In the genomic region with DNA sequence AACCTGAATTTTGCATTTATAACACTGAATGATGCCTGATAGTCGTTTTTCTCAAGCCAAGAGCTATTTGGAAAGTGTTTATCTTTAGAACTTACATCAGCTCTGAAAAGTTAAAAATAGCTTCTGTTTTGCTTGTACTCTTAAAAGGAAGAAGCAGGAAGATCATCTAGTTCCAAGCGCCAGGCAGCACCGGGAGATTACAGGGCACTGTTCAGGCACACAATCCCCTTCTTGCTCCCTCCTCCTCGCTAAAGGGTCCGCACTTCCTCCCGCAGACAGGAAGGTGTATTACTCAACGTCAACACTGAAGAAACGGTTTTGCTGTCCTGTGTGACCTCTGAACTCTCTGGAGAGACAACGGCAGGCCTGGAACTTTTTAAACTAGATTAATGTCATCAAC, we compare ENCODE assay signal across 8 mouse cellular contexts. TPM values are rescaled to one million over a fixed set of nuclear protein-coding genes. Genes with fewer than 3 reads are reported as not detected.
DNase-seq lines count a peak whose midpoint lies in the region; ATAC-seq and TF ChIP-seq lines count a peak whose summit lies in the region.

No protein-coding gene starts in this region.

- H3K27me3 ChIP-seq in embryonic facial prominence, embryonic 10.5 days (replicated peaks; ENCODE audit: low read depth, poor library complexity, severe bottlenecking), result no peaks in the 10 kb centered on the region
- no peaks in the 10 kb centered on the region for H3K27me3 ChIP-seq in intestine, postnatal 0 days (replicated peaks; ENCODE audit: control insufficient read depth, insufficient read depth, low read length)

- no peak for TF ChIP-seq CTCF in intestine, postnatal 0 days (IDR thresholded peaks at IDR 0.05; ENCODE audit: low read depth)

- ATAC-seq in intestine, postnatal 0 days, result no peak
- ATAC-seq in erythroblast, adult 5-6 weeks (replicated peaks; ENCODE audit: low FRiP score, poor library complexity, severe bottlenecking), result no peak

- H3K36me3 ChIP-seq in embryonic facial prominence, embryonic 10.5 days (replicated peaks), result no peaks in the 10 kb centered on the region
- H3K36me3 ChIP-seq in intestine, postnatal 0 days (ENCODE audit: control insufficient read depth, insufficient read depth), result no peaks in the 10 kb centered on the region

- peak; percentile 20 for DNase-seq in embryo, embryonic 10 days (ENCODE audit: low spot score)
- no peak for DNase-seq in embryo, embryonic 10.5 days (ENCODE audit: low spot score)
- DNase-seq in embryonic facial prominence, embryonic 10.5 days (ENCODE audit: low spot score), result peak; percentile 19
- DNase-seq in lung, postnatal 25 days (ENCODE audit: low spot score), result peak; percentile 76
- DNase-seq in frontal cortex, postnatal 10 days (ENCODE audit: low spot score in 2 of 2), result no peak
- no peak for DNase-seq in layer of hippocampus, postnatal 10 days (ENCODE audit: low spot score in 2 of 2)

- no peak overlapping the region for H3K27ac ChIP-seq in embryonic facial prominence, embryonic 10.5 days (replicated peaks)
- H3K27ac ChIP-seq in intestine, postnatal 0 days (ENCODE audit: low read depth, low read length), result peak overlapping the region; percentile 41; the same call in 1 of the 2 replicates

- H3K9ac ChIP-seq in intestine, postnatal 0 days (ENCODE audit: low read depth, low read length), result no peak overlapping the region

- peaks cover 28% of the 10 kb centered on the region for H3K4me1 ChIP-seq in embryonic facial prominence, embryonic 10.5 days
- no peaks in the 10 kb centered on the region for H3K4me1 ChIP-seq in intestine, postnatal 0 days (replicated peaks; ENCODE audit: control insufficient read depth, insufficient read depth, low read length)

- no peak overlapping the region for H3K4me3 ChIP-seq in embryonic facial prominence, embryonic 10.5 days
- H3K4me3 ChIP-seq in intestine, postnatal 0 days (ENCODE audit: low read depth, low read length), result no peak overlapping the region

- 56% methylated on average over 9 of the region's 9 CpGs for WGBS in embryonic facial prominence, embryonic 10.5 days
- WGBS in intestine, postnatal 0 days, result 34% methylated on average over 9 of the region's 9 CpGs

- H3K9me3 ChIP-seq in embryonic facial prominence, embryonic 10.5 days, result no peaks in the 10 kb centered on the region
- no peaks in the 10 kb centered on the region for H3K9me3 ChIP-seq in intestine, postnatal 0 days (ENCODE audit: control insufficient read depth)

- H3K4me2 ChIP-seq in intestine, postnatal 0 days (replicated peaks; ENCODE audit: low read depth), result peak overlapping the region; percentile 24; the same call in 1 of the 2 replicates

RNA-seq across cellular contexts. Expression of gene Clip1, which starts 22.4 kb away (rescaled TPM):
- 52.9 and 54.0 TPM in 2 replicates for polyA plus RNA-seq in embryonic facial prominence, embryonic 10.5 days (2016; fragmentation: Nextera tagmentation; extraction: Ambion mirVana)
- polyA plus RNA-seq in intestine, postnatal 0 days (2015; fragmentation: Nextera tagmentation; extraction: Ambion mirVana), result 15.7 and 17.7 TPM in 2 replicates
- 16.1 and 34.6 TPM in 2 replicates for total RNA-seq in erythroblast, adult 5-6 weeks (2015; ENCODE audit: low replicate concordance)
- 13.6 and 36.7 TPM in 2 replicates for total RNA-seq in erythroblast, adult 5-6 weeks (2017; ENCODE audit: low replicate concordance)
- 100 to 1,000 TPM; 119 to 121 TPM for total RNA-seq in layer of hippocampus, postnatal 10 days (2021)

RNA-seq across cellular contexts. Expression of gene Zcchc8, which starts 58.8 kb away (rescaled TPM):
- 86.3 and 93.8 TPM in 2 replicates for polyA plus RNA-seq in embryonic facial prominence, embryonic 10.5 days (2016; fragmentation: Nextera tagmentation; extraction: Ambion mirVana)
- polyA plus RNA-seq in intestine, postnatal 0 days (2015; fragmentation: Nextera tagmentation; extraction: Ambion mirVana), result 27.1 and 32.6 TPM in 2 replicates
- total RNA-seq in erythroblast, adult 5-6 weeks (2015; ENCODE audit: low replicate concordance), result 6.7 and 10.8 TPM in 2 replicates
- 16.1 and 38.2 TPM in 2 replicates for total RNA-seq in erythroblast, adult 5-6 weeks (2017; ENCODE audit: low replicate concordance)
- total RNA-seq in layer of hippocampus, postnatal 10 days (2021), result 10 to 100 TPM; 50.5 to 50.7 TPM

Comparison
In these comparisons a context has a peak if more than half of its experiments do, and no peak if none do; other contexts are left out.
1. DNase-seq: peak in embryo, embryonic 10 days (single experiment), embryonic facial prominence, embryonic 10.5 days (single experiment) and lung, postnatal 25 days (single experiment); none in embryo, embryonic 10.5 days (single experiment), frontal cortex, postnatal 10 days (0 of 2) and layer of hippocampus, postnatal 10 days (0 of 2).